Mouse (Mus musculus) c-Kit-positive CD71-negative TER-119-negative erythroid progenitor cells, embryonic 14.5 days (primary cell): ENCODE results near the gene Foxi1.

ENCODE experiments used
- DNase-seq: peaks from one replicate; pipeline ENCODE4 v3.0.0-alpha.2; 2013; ENCODE audit warnings: low read depth

Foxi1 gene

DNA sequence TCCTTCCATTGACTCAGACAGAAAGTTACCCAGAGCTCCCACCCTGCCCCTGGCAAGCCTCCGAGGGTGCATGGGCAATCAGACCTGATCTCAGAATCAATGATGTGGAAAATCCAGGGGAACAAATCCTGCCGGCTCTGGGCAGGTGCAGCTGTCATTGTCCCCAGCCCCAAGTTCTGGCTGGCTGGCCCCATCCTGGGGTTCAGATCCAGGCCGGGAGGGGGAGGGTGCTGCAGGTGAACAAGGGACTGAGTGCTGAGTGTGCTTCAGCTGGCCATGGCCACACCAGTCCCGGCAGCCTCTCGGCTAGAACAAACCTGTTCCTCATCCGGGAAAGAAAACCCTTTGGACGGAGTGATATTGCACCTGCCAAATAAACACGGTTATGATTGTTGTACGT lies 49.0 kb downstream of the Foxi1 start:
- DNase-seq, result no peak

DNA sequence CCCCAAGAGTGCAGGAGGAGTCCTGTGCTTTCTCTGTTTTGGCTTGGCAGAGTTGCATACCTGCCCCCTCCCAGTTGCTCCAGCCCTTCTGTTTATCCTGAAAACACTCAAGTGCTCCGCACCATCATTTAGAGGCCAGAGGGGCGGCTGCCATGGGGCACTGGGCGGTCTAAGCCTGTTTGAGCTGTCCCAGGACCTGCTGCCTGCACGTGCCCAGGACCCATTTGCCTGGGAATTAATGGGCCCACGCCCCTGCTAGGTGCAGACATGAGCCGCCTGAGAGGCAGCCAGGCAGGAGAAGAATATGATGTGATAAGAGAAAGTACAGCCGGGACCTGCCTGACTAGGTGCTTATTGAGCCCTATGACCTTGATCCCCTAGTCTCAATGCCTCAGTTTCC lies 52.7 kb downstream of the Foxi1 start:
- DNase-seq, result no peak
